Mouse (Mus musculus) C2C12 (cell line): ENCODE measurements around the gene Akr1b7. TPM values are rescaled to one million over a fixed set of nuclear protein-coding genes. Genes with fewer than 3 reads are reported as not detected.
"Not testable (repeated sequence)": the region's sequence is repeated elsewhere in the genome, so short reads cannot be mapped to it uniquely, and the experiment has no call there.

Source experiments
- H3K27me3 ChIP-seq: one replicate; pipeline ENCODE4 v1.6.1; 2011; ENCODE audit not compliant: control insufficient read depth, insufficient read depth, insufficient read length
- H3K36me3 ChIP-seq: one replicate; pipeline ENCODE4 v1.6.1; 2011; ENCODE audit not compliant: control insufficient read depth, insufficient read depth
- H3K4me3 ChIP-seq: one replicate; pipeline ENCODE4 v1.5.1; 2011; ENCODE audit warnings: mild to moderate bottlenecking, control low read depth; ENCODE audit not compliant: poor library complexity, insufficient read depth, severe bottlenecking
- H3K79me2 ChIP-seq: one replicate; pipeline ENCODE4 v1.6.1; 2011; ENCODE audit not compliant: control insufficient read depth, insufficient read depth
- H3K79me3 ChIP-seq: one replicate; pipeline ENCODE4 v1.6.1; 2011; ENCODE audit warnings: low read depth, control low read depth
- H3ac ChIP-seq: one replicate; pipeline ENCODE3; 2011; ENCODE audit warnings: low read depth; ENCODE audit not compliant: control insufficient read depth, insufficient read length
- CEBPB ChIP-seq: IDR thresholded peaks from one replicate; pipeline ENCODE4 v1.6.1; 2011; ENCODE audit warnings: low read depth, mild to moderate bottlenecking, control low read depth, moderate library complexity
- CTCF ChIP-seq: IDR thresholded peaks from one replicate; pipeline ENCODE4 v1.5.1; 2011; ENCODE audit not compliant: control insufficient read depth, insufficient read depth, insufficient read length
- FOSL1 ChIP-seq: IDR thresholded peaks from one replicate; pipeline ENCODE4 v1.8.0; 2011; ENCODE audit warnings: mild to moderate bottlenecking, low read length; ENCODE audit not compliant: poor library complexity, insufficient read depth, severe bottlenecking
- MAX ChIP-seq: IDR thresholded peaks from one replicate; pipeline ENCODE4 v1.6.1; 2011; ENCODE audit warnings: mild to moderate bottlenecking, control low read depth
- MYOD1 ChIP-seq: IDR thresholded peaks from one replicate; pipeline ENCODE4 v1.6.1; 2011; ENCODE audit warnings: low read depth; ENCODE audit not compliant: control insufficient read depth, insufficient read length
- MYOG ChIP-seq: IDR thresholded peaks from one replicate; pipeline ENCODE4 v1.6.1; 2011; ENCODE audit not compliant: control insufficient read depth, insufficient read length; ENCODE audit errors: extremely low read depth
- USF1 ChIP-seq: IDR thresholded peaks from one replicate; pipeline ENCODE4 v1.6.1; 2011; ENCODE audit warnings: low read depth, mild to moderate bottlenecking, control low read depth, moderate library complexity
- polyA plus RNA-seq: library from polyadenylated mRNA; unstranded; fragments of >200 nt; fragmentation: generic; extraction: Trizol; gene quantifications from one replicate; pipeline ENCODE4 v1.2.1, GENCODE M21; 2012; ENCODE audit warnings: missing spikeins

The Akr1b7 gene
- polyA plus RNA-seq, 1 experiment: 0.02 TPM

- no peaks in the 10 kb centered on the region for H3K27me3 ChIP-seq
- no peak overlapping the region for H3ac ChIP-seq
- TF ChIP-seq FOSL1 (no peak), CTCF (no peak), CEBPB (no peak), MYOD1 (no peak), USF1 (no peak), MYOG (no peak), MAX (no peak)
- H3K79me2 ChIP-seq: no peaks in the 10 kb centered on the region
- H3K36me3 ChIP-seq: peaks cover 9% of the 10 kb centered on the region
- no peaks in the 10 kb centered on the region for H3K79me3 ChIP-seq
- no peak overlapping the region for H3K4me3 ChIP-seq
These were observed 12.4 kb upstream of the Akr1b7 start for GRCm38 (mm10) chr6:34399606-34400220.

DNA sequence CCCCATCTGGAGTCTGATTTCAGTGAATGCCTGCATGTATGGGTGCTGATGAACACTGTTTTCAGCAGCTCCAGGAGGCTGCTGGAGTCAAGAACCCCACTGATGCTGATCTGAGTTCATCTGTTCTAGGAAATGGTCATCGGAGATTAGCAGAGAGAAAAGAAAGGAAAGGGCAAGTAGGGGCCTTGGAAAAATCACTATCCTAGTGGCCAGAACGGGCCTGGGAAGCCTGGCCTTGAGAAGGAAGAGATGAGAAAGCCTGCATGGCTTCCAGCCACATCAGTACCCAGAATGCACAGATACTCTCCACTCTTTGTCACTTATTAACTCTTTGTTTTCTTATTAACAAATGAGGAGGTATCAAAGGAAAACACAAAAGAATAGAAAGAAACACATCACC lies 11.4 kb upstream of the Akr1b7 start:
- Histone ChIP-seq H3K4me3 (no peak overlapping the region), H3K79me3 (no peaks in the 10 kb centered on the region), H3K79me2 (no peaks in the 10 kb centered on the region), H3K27me3 (no peaks in the 10 kb centered on the region), H3ac (no peak overlapping the region), H3K36me3 (peaks cover 9% of the 10 kb centered on the region)
- TF ChIP-seq MYOD1 (no peak), MYOG (no peak)

DNA sequence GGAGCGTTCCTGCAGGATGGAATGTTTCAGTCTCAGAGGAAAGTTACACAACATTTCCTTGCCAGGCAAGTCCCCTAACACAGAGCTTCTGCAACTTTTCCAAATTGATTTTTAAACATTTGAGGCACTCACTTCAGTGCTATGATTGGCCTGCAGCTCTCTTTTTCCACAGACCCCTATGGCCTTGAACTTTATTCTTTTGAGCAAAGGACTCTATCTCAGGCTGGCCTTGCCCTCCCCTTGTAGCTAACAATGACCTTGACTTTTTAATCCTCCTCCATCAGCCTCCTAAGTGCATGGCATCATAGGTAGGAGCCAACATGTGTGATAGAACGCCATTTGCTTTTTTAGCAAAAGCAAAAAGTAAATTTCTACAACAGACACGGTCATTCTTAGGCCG lies 5.4 kb upstream of the Akr1b7 start:
- Histone ChIP-seq H3K36me3 (no peaks in the 10 kb centered on the region), H3K4me3 (no peak overlapping the region), H3K79me3 (no peaks in the 10 kb centered on the region), H3K27me3 (no peaks in the 10 kb centered on the region), H3K79me2 (no peaks in the 10 kb centered on the region), H3ac (no peak overlapping the region)
- TF ChIP-seq CEBPB: no peak
- no peak for TF ChIP-seq CTCF
- no peak for TF ChIP-seq USF1
- TF ChIP-seq FOSL1: no peak
- TF ChIP-seq MYOD1: no peak

GRCm38 (mm10) chr6:34407403-34407802 lies 4.7 kb upstream of the Akr1b7 start:
- TF ChIP-seq MAX (no peak), USF1 (no peak), FOSL1 (no peak), MYOG (no peak), CTCF (no peak), CEBPB (no peak), MYOD1 (no peak)
- H3K4me3 ChIP-seq: no peak overlapping the region
- no peaks in the 10 kb centered on the region for H3K36me3 ChIP-seq
- H3K79me2 ChIP-seq: no peaks in the 10 kb centered on the region
- H3K27me3 ChIP-seq: no peaks in the 10 kb centered on the region
- no peaks in the 10 kb centered on the region for H3K79me3 ChIP-seq
- no peak overlapping the region for H3ac ChIP-seq

GRCm38 (mm10) chr6:34412688-34413087 lies 554 bp downstream of the Akr1b7 start:
- Histone ChIP-seq H3K4me3 (no peak overlapping the region), H3K36me3 (no peaks in the 10 kb centered on the region), H3K79me3 (no peaks in the 10 kb centered on the region), H3K79me2 (no peaks in the 10 kb centered on the region), H3ac (no peak overlapping the region), H3K27me3 (no peaks in the 10 kb centered on the region)
- no peak for TF ChIP-seq MYOD1
- no peak for TF ChIP-seq FOSL1
- TF ChIP-seq USF1: no peak
- TF ChIP-seq MAX: no peak
- TF ChIP-seq MYOG: no peak
- TF ChIP-seq CEBPB: no peak
- TF ChIP-seq CTCF: no peak

- not testable (repeated sequence) for H3K27me3 ChIP-seq, H3K79me2 ChIP-seq, H3ac ChIP-seq, H3K4me3 ChIP-seq, H3K79me3 ChIP-seq, H3K36me3 ChIP-seq
These were observed 1.3 kb downstream of the Akr1b7 start for GRCm38 (mm10) chr6:34413386-34413785.

- Histone ChIP-seq H3ac (no peak overlapping the region), H3K79me2 (no peaks in the 10 kb centered on the region)
- TF ChIP-seq FOSL1 (no peak), MYOG (no peak), MYOD1 (no peak), CEBPB (no peak), USF1 (no peak), MAX (no peak), CTCF (no peak)
These were observed 4.4 kb downstream of the Akr1b7 start for GRCm38 (mm10) chr6:34416521-34416920.

More at GRCm38 (mm10) chr6:34416521-34416920, 4.4 kb downstream of the Akr1b7 start:
- no peaks in the 10 kb centered on the region for H3K36me3 ChIP-seq
- H3K27me3 ChIP-seq: peaks cover 6% of the 10 kb centered on the region
- H3K4me3 ChIP-seq: no peak overlapping the region
- no peaks in the 10 kb centered on the region for H3K79me3 ChIP-seq
